Mouse (Mus musculus) liver, adult 2 months (tissue): ENCODE data around the gene Tead1. TPM values are rescaled to one million over a fixed set of nuclear protein-coding genes. Genes with fewer than 3 reads are reported as not detected.

Source experiments
- DNase-seq: peaks from one replicate; pipeline ENCODE4 v3.0.0-alpha.2; 2011; ENCODE audit warnings: low read depth, low spot score; ENCODE audit errors: extremely low read depth
- H3K27ac ChIP-seq: fragments of 200-500 bp; replicated peaks from 2 replicates; pipeline ENCODE4 v1.5.1; 2012; ENCODE audit warnings: low read depth, mild to moderate bottlenecking, control low read depth, inconsistent platforms, low read length; ENCODE audit not compliant: insufficient read depth
- H3K27me3 ChIP-seq: fragments of 200-500 bp; 2 replicates; pipeline ENCODE4 v1.6.1; 2012; ENCODE audit warnings: mild to moderate bottlenecking, moderate library complexity, low read length, inconsistent platforms; ENCODE audit not compliant: control insufficient read depth, insufficient read depth
- H3K36me3 ChIP-seq: fragments of 200-500 bp; 2 replicates; pipeline ENCODE4 v1.6.1; 2012; ENCODE audit warnings: low read length, inconsistent platforms; ENCODE audit not compliant: control insufficient read depth, insufficient read depth
- H3K4me1 ChIP-seq: fragments of 200-500 bp; 2 replicates; pipeline ENCODE4 v1.6.1; 2011; ENCODE audit warnings: low read length; ENCODE audit not compliant: control insufficient read depth, insufficient read depth
- H3K4me3 ChIP-seq: fragments of 200-500 bp; 2 replicates; pipeline ENCODE4 v1.5.1; 2011; ENCODE audit warnings: low read depth, mild to moderate bottlenecking, control low read depth, low read length, moderate library complexity; ENCODE audit not compliant: insufficient read depth
- H3K79me2 ChIP-seq: fragments of 200-500 bp; 2 replicates; pipeline ENCODE4 v1.6.1; 2012; ENCODE audit warnings: inconsistent platforms, mild to moderate bottlenecking, low read length, moderate library complexity; ENCODE audit not compliant: control insufficient read depth, insufficient read depth
- H3K9ac ChIP-seq: fragments of 200-500 bp; 2 replicates; pipeline ENCODE4 v1.6.1; 2012; ENCODE audit warnings: low read depth, mild to moderate bottlenecking, control low read depth, inconsistent platforms, low read length
- CTCF ChIP-seq: fragments of 200-500 bp; IDR thresholded peaks from 2 replicates; pipeline ENCODE4 v1.5.1; 2011; ENCODE audit warnings: low read depth, low read length, control low read depth
- POLR2A ChIP-seq: fragments of 200-500 bp; IDR thresholded peaks from 2 replicates; pipeline ENCODE4 v1.6.1; 2011; ENCODE audit warnings: low read length, control low read depth; ENCODE audit not compliant: insufficient read depth; ENCODE audit errors: extremely low read depth
- WGBS: fragments of 180-500 bp; shearing (Covaris S2); methylation state at CpG from one replicate; pipeline ENCODE4 v1.1.7; 2018; 5-methylcytosine and 5-hydroxymethylcytosine counted together
- polyA plus RNA-seq: library from polyadenylated mRNA; depleted of rRNA; stranded (reverse); fragments of >200 nt; gene quantifications from 2 replicates; pipeline ENCODE4 v1.2.3, GENCODE M21; 2012
- total RNA-seq: library from RNA; depleted of rRNA; stranded (reverse); fragments of >200 nt; gene quantifications from 2 replicates; pipeline ENCODE4 v1.2.3, GENCODE M21; 2014

Tead1 gene
- total and polyA plus RNA-seq, 2 experiments: 2.3 to 4.1 TPM

GRCm38 (mm10) chr7:112872435-112873196, 193.5 kb downstream of the Tead1 start:
- no peak overlapping the region for H3K4me3 ChIP-seq
- no peak for TF ChIP-seq POLR2A
- DNase-seq: no peak
- H3K79me2 ChIP-seq: no peaks in the 10 kb centered on the region
- no peaks in the 10 kb centered on the region for H3K4me1 ChIP-seq
- H3K36me3 ChIP-seq: peaks cover 1% of the 10 kb centered on the region; the same call in 1 of the 2 replicates
- no peaks in the 10 kb centered on the region for H3K27me3 ChIP-seq
- no peak overlapping the region for H3K27ac ChIP-seq
- WGBS: 88% methylated on average over 9 of the region's 9 CpGs
- no peak overlapping the region for H3K9ac ChIP-seq

DNA sequence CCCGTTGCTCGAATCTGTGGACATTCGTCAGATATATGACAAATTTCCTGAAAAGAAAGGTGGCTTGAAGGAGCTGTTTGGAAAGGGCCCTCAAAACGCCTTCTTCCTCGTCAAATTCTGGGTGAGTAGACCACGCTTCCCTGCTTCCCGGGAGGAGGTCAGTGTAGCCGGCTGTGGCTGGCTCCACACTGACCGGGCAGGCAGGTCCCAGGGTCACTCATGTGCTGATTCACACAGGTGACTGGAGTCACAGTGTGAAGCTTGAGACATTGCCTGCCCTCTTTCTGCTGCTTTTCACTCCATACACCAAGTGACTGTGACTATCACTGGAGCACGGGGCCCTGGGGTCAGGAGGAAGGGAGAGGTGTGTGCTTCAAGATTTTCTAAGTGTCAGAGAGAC, 197.0 kb downstream of the Tead1 start:
- Histone ChIP-seq H3K36me3 (peaks cover 1% of the 10 kb centered on the region; the same call in 1 of the 2 replicates), H3K4me3 (no peak overlapping the region), H3K79me2 (no peaks in the 10 kb centered on the region), H3K27ac (no peak overlapping the region), H3K9ac (no peak overlapping the region), H3K27me3 (no peaks in the 10 kb centered on the region), H3K4me1 (no peaks in the 10 kb centered on the region)
- TF ChIP-seq CTCF (no peak), POLR2A (no peak)
- DNase-seq: no peak
- 92% methylated on average over 10 of the region's 10 CpGs for WGBS

DNA sequence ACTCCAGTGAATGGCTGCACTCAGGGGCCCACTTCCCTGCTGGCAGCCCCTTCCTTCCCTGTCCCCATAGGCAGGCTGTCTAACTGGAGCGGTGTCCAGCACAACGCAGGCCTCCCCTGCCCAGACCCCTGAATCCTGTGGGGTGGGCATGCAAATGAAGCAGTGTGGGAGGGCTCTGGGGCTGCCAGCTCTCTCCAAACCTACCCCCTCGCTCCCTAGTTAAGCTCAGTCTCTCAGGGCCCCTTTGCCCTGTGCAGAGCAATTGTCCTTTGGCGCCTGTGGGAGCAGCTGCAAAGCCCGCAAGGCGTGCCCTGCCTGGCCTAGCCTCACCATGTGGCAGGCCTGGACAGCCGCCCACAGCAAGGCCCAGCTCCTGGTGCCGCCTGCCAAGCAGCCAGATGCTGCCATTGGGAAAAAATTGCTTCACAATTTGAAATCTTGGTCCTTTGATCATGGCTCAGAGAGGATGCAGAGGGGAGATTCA, 204.7 kb downstream of the Tead1 start:
- Histone ChIP-seq H3K4me3 (no peak overlapping the region), H3K4me1 (no peaks in the 10 kb centered on the region), H3K27me3 (no peaks in the 10 kb centered on the region), H3K27ac (no peak overlapping the region), H3K36me3 (no peaks in the 10 kb centered on the region), H3K79me2 (no peaks in the 10 kb centered on the region), H3K9ac (no peak overlapping the region)
- WGBS: 58% methylated on average over 8 of the region's 8 CpGs
- TF ChIP-seq POLR2A (no peak), CTCF (no peak)
- peak; percentile 49 for DNase-seq

DNA sequence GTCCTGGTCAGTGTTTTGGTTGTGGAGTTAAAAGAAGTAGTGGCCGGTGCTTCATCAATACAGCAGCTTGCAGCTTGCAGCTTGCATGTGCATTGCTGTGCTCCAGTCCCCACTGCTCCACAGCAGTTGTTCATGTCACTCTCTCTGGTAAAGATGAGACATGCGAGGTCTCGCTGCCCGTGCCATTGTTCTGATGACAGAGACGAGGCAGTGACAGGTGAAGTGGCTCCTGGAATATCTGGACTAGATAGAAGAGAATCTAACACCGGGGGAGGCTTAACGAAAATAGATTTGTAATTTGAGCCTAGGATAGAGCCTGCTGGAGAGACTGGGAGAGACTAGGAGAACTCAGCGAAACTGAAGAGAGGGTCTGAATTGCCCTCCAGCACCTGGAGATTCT, 206.4 kb downstream of the Tead1 start:
- TF ChIP-seq CTCF (no peak), POLR2A (no peak)
- DNase-seq: no peak
- H3K36me3 ChIP-seq: no peaks in the 10 kb centered on the region
- H3K4me3 ChIP-seq: no peak overlapping the region
- no peaks in the 10 kb centered on the region for H3K27me3 ChIP-seq
- WGBS: 89% methylated on average over 8 of the region's 8 CpGs
- H3K79me2 ChIP-seq: no peaks in the 10 kb centered on the region
- no peak overlapping the region for H3K9ac ChIP-seq
- no peaks in the 10 kb centered on the region for H3K4me1 ChIP-seq
- no peak overlapping the region for H3K27ac ChIP-seq

- H3K27me3 ChIP-seq: no peaks in the 10 kb centered on the region
- TF ChIP-seq CTCF (no peak), POLR2A (no peak)
- H3K4me1 ChIP-seq: no peaks in the 10 kb centered on the region
- H3K9ac ChIP-seq: no peak overlapping the region
- 94% methylated on average over 6 of the region's 6 CpGs for WGBS
- no peak overlapping the region for H3K4me3 ChIP-seq
- H3K27ac ChIP-seq: no peak overlapping the region
- no peaks in the 10 kb centered on the region for H3K79me2 ChIP-seq
- DNase-seq: no peak
- peaks cover 9% of the 10 kb centered on the region for H3K36me3 ChIP-seq
Observed at GRCm38 (mm10) chr7:112891883-112892282, 212.8 kb downstream of the Tead1 start.

DNA sequence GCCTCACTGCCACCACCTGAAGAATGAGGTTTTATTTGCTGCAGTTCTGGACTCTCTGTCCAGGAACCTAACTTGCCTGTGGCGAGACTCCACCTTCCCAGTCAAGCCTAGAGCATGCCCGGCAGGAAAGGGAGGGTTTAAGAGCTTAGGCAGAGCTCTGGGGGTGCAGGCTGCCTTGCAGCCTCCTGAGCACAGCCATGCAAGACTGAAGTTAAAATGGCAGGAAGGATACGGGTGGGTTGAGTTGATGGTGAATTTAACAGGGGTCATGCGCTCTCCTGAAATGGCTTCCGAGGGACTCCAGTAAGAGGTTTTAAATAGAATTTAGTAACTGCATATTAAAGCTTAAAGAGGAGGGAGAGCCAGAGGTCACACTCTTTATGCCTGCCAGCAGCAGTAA, 213.5 kb downstream of the Tead1 start:
- Histone ChIP-seq H3K4me1 (no peaks in the 10 kb centered on the region), H3K36me3 (peaks cover 12% of the 10 kb centered on the region), H3K79me2 (no peaks in the 10 kb centered on the region), H3K27me3 (no peaks in the 10 kb centered on the region), H3K4me3 (no peak overlapping the region), H3K27ac (no peak overlapping the region), H3K9ac (no peak overlapping the region)
- WGBS: 94% methylated on average over 5 of the region's 5 CpGs
- no peak for DNase-seq
- TF ChIP-seq POLR2A: no peak
- no peak for TF ChIP-seq CTCF
